Mouse (Mus musculus) liver (tissue): ENCODE measurements around the gene Drc3.
"Not testable (repeated sequence)": the region's sequence is repeated elsewhere in the genome, so short reads cannot be mapped to it uniquely, and the experiment has no call there.

Source experiments
- DNase-seq: peaks from one replicate; pipeline ENCODE4 v3.0.0-alpha.2; 2020; ENCODE audit warnings: mixed read lengths

Drc3 gene

GRCm38 (mm10) chr11:60397172-60397571, 44.0 kb downstream of the Drc3 start:
- DNase-seq, result no peak

DNA sequence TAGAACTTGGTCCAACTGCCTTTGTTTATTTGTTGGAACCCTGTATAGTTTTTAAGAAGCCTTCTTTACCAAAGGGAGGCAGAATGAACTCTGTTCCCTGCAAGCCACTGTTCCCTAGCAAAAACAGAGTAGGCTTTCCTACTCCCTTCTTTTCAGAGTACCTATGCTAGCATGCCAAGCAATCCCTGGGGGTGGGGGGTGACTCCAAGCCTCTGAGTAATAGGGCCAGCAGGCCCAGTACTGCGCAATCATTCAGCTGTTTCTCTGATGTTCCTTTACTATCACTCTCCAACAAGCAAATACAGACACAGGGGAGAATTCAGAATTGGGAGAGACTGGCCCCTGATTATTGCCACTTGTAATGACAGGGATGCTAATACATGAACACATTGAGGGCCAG, 53.5 kb downstream of the Drc3 start:
- no peak for DNase-seq

GRCm38 (mm10) chr11:60412173-60412572, 59.0 kb downstream of the Drc3 start:
- DNase-seq, result peak; percentile 45

- DNase-seq, result no peak
These were observed 59.8 kb downstream of the Drc3 start for GRCm38 (mm10) chr11:60412921-60413320.

GRCm38 (mm10) chr11:60416590-60416962, 63.4 kb downstream of the Drc3 start:
- DNase-seq, result no peak

GRCm38 (mm10) chr11:60416963-60417716, 64.0 kb downstream of the Drc3 start, which contains the start of gene Gid4:
Gid4 (plus strand) TSS chr11:60417145.
- peak; percentile 99 for DNase-seq

DNA sequence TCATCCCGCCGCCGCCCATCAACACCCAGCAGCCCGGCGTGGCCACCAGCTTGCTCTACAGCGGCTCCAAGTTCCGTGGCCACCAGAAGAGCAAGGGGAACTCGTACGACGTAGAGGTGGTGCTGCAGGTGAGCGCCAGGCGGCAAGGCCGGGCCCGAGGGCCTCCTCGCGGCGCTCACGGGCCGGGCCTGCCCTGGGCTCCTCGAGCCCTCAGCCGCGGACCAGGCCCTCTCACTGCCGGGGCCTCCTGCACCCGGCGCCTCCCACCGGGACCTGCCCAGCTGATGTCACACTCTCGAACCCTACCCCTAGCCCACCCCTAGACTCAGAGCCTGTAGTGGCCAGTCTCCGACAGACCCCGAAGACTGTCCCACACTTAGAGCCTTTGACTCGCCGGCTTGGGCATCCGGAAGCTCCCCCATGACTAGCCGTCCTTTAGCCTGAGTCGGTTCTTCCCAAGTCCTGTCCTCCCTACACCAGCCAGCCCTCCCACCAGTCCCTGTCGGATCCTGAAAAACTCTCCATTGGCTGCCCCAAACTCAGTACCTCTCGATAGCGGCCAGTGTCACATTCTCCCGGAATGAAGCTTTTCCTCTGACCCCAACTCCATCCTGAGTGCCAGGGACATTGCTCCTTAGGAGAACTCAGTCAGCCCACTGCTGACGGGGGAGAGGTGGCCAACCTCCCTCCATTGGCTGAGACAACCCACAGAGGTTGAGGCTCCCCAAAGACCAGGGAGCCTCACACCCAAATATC, 64.8 kb downstream of the Drc3 start, which contains the start of gene Atpaf2:
Atpaf2 (minus strand) TSS at position 741 of the 756 bp plus-strand sequence.
- peak; percentile 62 for DNase-seq

- peak; percentile 49 for DNase-seq
These were observed 65.3 kb downstream of the Drc3 start for GRCm38 (mm10) chr11:60418473-60418803.

DNA sequence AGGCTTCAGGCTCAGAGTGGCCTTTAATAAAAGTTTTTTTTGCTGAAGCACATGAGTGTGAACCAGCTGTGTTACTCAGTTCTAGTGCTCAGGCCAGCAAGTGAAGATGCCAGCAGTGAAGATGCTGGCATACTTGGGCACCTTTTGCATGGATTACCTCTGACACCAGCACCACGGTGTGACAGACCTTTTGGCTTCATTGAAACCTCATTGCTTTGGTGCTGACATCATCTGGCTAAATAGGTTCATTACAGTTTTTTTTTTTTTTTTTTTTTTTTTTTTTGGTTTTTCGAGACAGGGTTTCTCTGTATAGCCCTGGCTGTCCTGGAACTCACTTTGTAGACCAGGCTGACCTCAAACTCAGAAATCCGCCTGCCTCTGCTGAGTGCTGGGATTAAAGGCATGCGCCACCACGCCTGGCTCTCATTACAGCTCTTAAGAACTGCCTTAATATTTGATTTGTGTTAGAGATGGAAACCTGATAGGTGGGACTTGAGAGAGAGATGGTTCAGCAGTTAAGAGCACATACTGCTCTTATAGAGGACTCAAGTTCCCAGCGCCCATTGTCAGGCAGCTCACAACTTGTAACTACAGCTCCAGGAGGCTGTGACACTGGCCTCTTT, 69.0 kb downstream of the Drc3 start:
- DNase-seq, result no peak

- DNase-seq, result no peak
These were observed 69.9 kb downstream of the Drc3 start for GRCm38 (mm10) chr11:60423006-60423405.

- no peak for DNase-seq
These were observed 73.3 kb downstream of the Drc3 start for GRCm38 (mm10) chr11:60426417-60426816.

- no peak for DNase-seq
These were observed 74.5 kb downstream of the Drc3 start for GRCm38 (mm10) chr11:60427628-60428027.

DNA sequence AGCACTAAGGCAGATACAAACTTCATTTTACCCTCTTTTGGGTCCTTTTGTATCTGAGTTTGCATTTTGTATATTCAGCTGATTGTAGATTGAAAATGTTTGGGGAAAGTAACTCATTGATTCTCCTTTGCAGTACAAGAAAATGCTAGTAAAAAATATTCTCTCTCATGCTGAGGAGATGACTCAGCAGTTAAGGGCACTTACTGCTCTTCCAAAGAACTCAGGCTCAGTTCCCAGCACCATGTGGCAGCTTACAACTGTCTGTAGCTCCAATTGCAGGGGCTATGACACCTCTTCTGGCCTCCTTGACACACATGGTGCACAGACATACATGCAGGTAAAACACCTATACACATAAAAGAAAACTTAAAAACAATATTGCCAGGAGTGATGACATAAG, 80.4 kb downstream of the Drc3 start:
- no peak for DNase-seq

GRCm38 (mm10) chr11:60435133-60435532, 82.0 kb downstream of the Drc3 start:
- no peak for DNase-seq

DNA sequence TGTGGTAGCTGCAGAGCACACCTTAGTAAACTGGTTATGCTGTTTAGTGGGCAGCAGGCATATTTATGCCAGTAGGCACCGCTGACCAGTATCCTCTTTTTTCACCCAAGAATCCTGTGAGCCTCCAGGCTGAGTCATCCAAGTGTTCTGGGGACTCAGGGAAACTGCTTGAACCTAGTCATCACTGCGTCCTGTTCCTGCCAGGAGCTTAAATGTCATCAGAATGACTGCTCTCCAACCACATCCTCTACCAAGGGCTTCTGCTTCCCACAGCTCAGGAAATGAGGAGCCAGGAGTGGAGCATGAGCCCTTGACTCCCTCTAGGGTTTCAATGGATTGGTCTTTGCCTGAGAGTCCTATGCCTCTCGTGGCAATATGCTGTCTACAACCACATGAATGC, 83.5 kb downstream of the Drc3 start:
- no peak for DNase-seq

DNA sequence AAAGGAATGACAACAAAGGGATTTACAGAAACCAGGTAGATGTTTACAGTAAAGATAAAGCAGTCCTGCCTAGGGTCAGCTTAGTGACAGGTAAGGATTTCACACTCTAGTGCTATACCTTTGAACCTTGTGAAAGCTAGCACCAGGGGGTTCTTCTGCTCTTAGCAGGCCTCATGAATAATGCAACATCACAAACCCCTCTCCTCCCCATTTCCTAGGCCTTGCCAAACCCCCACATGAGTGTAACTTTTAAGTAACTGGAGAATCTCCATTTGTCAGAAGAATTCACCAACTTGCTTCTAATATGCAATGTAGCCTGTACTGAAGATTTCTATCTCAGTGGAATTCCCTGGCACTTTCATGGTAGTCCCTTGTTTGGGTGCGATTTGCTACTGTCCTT, 86.5 kb downstream of the Drc3 start:
- DNase-seq, result not testable (repeated sequence)

DNA sequence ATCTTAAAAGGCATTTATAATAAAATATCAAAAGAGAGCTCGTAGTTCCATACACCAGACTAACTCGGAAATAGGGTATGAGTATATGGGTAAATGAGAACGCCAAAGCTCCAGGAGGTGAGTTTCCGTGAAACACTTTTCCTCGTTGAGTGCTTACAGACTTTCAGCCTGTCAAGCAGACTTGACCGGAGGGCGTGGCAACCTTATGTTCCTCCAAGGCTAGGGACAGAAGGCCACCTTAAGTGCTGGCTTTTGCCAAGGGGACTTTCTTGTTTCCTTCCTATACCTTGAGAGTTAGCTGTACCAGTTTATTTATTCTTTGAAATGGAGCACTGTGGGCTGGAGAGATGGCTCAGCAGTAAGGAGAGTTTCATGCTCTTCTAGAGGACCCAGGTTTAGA, 87.0 kb downstream of the Drc3 start:
- DNase-seq, result no peak

DNA sequence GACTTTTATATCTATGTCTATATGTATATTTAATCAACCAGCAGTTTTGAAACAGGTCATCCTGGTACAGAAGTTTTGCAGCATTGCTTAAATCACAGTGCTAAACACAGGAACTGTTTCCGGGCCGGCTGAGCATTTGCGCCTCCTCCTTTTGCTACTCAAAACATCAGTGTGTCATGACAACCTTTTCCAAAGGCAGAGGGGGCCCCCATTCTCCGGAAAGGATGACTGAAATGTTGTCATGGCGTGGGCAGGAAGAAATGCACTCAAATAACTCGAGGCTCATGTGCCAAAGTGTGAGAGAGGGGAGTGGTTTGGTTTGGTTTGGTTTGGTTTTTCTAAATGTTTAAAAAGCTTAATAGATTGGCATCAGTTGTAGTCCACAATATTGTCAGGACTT, 89.8 kb downstream of the Drc3 start:
- no peak for DNase-seq
